Mouse (Mus musculus): Measurements from ENCODE around the gene D630045J12Rik. TPM values are rescaled to one million over a fixed set of nuclear protein-coding genes. Genes with fewer than 3 reads are reported as not detected.
A peak's percentile ranks its signal among the peaks of the same experiment; 100 is the strongest.

Gene D630045J12Rik
- polyA plus RNA-seq, 1 experiment from 2014 or later, result 12.3 TPM

DNA sequence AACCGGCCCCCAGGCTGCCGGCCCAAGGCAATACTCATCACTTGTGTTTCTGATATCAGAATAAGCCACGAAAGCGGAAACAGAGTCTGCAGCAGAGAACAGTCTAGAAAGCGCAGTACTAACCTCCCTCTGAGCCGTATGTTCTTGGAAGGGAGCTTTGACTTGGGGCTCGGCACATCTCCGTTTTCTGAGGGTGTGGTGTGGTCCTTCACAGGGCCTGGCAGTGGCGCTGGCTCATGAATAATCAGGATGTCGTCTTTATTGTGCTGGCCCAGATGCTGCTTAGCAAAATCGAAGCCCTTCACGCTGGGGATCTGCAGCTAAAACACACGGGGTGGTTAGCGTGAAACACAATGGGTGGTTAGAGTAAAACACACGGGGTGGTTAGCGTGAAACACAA lies 95.9 kb downstream of the D630045J12Rik start:
- Histone ChIP-seq H3K9ac (ENCODE audit: low read depth, low read length) (no peak overlapping the region), H3K36me3 (ENCODE audit: control insufficient read depth, insufficient read depth, low read length) (peaks cover 22% of the 10 kb centered on the region; the same call in 1 of the 2 replicates), H3K27ac (ENCODE audit: low read depth, low read length) (no peak overlapping the region), H3K4me3 (ENCODE audit: low read length) (no peak overlapping the region), H3K9me3 (ENCODE audit: control insufficient read depth, low read length) (no peaks in the 10 kb centered on the region), H3K4me1 (ENCODE audit: control insufficient read depth, insufficient read depth, low read length) (no peaks in the 10 kb centered on the region), H3K4me2 (replicated peaks; ENCODE audit: low read depth, low read length) (no peak overlapping the region), H3K27me3 (ENCODE audit: control insufficient read depth, insufficient read depth, low read length) (no peaks in the 10 kb centered on the region)
- no peak for ATAC-seq (ENCODE audit: low FRiP score, low TSS enrichment)
- 86% methylated on average over 16 of the region's 16 CpGs for WGBS

DNA sequence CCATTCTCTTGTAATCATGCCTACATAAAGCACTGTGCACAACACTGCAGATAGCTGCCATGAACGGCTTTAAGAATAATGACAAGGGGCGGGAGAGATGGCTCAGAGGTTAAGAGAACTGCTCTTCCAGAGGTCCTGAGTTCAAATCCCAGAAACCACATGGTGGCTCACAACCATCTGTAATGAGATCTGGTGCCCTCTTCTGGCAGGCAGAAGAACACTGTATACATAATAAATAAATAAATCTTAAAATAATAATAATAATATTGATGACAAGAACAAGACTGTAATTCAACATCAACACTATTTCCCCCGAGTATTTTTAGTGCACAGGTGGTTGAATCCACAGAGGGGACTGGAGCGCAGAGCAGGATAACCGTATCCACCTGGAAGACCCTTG lies 97.6 kb downstream of the D630045J12Rik start:
- Histone ChIP-seq H3K4me2 (replicated peaks; ENCODE audit: low read depth, low read length) (no peak overlapping the region), H3K4me3 (ENCODE audit: low read length) (no peak overlapping the region), H3K9ac (ENCODE audit: low read depth, low read length) (no peak overlapping the region), H3K36me3 (ENCODE audit: control insufficient read depth, insufficient read depth, low read length) (peaks cover 22% of the 10 kb centered on the region; the same call in 1 of the 2 replicates), H3K27me3 (ENCODE audit: control insufficient read depth, insufficient read depth, low read length) (no peaks in the 10 kb centered on the region), H3K9me3 (ENCODE audit: control insufficient read depth, low read length) (no peaks in the 10 kb centered on the region), H3K4me1 (ENCODE audit: control insufficient read depth, insufficient read depth, low read length) (no peaks in the 10 kb centered on the region), H3K27ac (ENCODE audit: low read depth, low read length) (no peak overlapping the region)
- no peak for ATAC-seq (ENCODE audit: low FRiP score, low TSS enrichment)
- 87% methylated on average over 5 of the region's 5 CpGs for WGBS

DNA sequence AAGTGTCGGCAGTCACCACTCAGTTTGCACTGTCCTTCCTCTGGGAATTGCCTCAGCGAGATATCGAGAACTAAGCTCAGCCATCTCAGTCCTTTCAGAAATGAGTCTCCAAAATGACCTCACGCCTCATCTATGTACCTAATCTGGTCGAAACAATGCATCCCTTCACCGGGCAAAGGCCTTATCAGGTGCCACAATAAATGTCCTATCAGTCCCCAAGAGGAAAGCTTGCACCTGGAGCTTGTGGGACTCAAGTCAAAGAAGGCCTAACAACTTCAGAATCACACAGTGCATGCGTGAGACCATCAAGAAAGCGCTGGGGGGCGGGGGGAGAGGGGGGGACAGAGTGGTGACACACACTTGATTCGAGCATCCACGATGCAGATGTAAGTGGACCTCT lies 101.5 kb downstream of the D630045J12Rik start:
- WGBS, result 89% methylated on average over 11 of the region's 11 CpGs
- Histone ChIP-seq H3K27ac (ENCODE audit: low read depth, low read length) (no peak overlapping the region), H3K4me2 (replicated peaks; ENCODE audit: low read depth, low read length) (no peak overlapping the region), H3K27me3 (ENCODE audit: control insufficient read depth, insufficient read depth, low read length) (no peaks in the 10 kb centered on the region), H3K36me3 (ENCODE audit: control insufficient read depth, insufficient read depth, low read length) (peaks cover 35% of the 10 kb centered on the region; the same call in 1 of the 2 replicates), H3K4me1 (ENCODE audit: control insufficient read depth, insufficient read depth, low read length) (no peaks in the 10 kb centered on the region), H3K9me3 (ENCODE audit: control insufficient read depth, low read length) (no peaks in the 10 kb centered on the region), H3K4me3 (ENCODE audit: low read length) (no peak overlapping the region), H3K9ac (ENCODE audit: low read depth, low read length) (no peak overlapping the region)
- ATAC-seq (ENCODE audit: low FRiP score, low TSS enrichment), result no peak

DNA sequence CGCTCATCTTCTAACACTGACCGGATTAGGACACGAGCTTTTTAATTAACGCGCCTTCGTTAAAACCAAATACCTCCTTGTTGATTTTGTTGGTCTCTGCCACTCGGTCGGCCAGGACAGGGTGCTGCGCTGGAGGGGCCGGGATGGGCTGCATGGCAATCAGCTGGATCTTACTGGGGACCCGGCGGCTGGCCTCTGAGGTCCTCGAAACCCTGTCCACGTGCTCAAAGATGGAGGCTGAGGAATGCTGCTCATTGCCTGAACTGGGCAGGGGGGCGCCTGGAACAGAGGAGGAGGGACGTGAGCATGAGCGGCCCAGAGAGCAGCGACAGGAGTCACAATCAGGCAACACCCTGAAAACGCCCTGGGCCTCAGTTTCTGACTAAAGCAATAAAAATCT lies 104.3 kb downstream of the D630045J12Rik start:
- WGBS, result 89% methylated on average over 19 of the region's 19 CpGs
- Histone ChIP-seq H3K27me3 (ENCODE audit: control insufficient read depth, insufficient read depth, low read length) (no peaks in the 10 kb centered on the region), H3K4me2 (replicated peaks; ENCODE audit: low read depth, low read length) (no peak overlapping the region), H3K27ac (ENCODE audit: low read depth, low read length) (no peak overlapping the region), H3K9me3 (ENCODE audit: control insufficient read depth, low read length) (no peaks in the 10 kb centered on the region), H3K4me1 (ENCODE audit: control insufficient read depth, insufficient read depth, low read length) (peaks cover 18% of the 10 kb centered on the region), H3K36me3 (ENCODE audit: control insufficient read depth, insufficient read depth, low read length) (peaks cover 30% of the 10 kb centered on the region), H3K4me3 (ENCODE audit: low read length) (no peak overlapping the region), H3K9ac (ENCODE audit: low read depth, low read length) (no peak overlapping the region)
- no peak for ATAC-seq (ENCODE audit: low FRiP score, low TSS enrichment)

DNA sequence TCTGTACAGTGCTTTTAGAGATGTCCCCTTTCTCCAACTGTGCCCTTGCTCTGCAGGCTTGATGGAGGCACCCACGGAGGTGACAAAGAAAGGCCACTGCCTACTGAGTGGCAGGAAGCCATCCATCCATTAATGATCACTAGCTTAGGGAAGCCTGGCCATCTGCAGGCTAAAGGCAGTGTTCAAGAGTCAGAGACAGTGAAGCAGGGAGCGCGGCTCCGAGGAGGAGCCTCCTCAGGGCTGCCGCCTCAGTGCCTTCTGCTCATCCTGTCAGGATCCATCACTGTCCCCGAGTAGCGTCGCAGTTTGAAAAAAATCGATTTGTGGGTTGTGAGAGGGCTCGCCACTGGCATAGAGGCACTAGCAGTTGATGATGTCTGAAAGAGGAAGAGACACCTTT lies 105.2 kb downstream of the D630045J12Rik start:
- Histone ChIP-seq H3K36me3 (ENCODE audit: control insufficient read depth, insufficient read depth, low read length) (peaks cover 27% of the 10 kb centered on the region), H3K27ac (ENCODE audit: low read depth, low read length) (no peak overlapping the region), H3K4me1 (ENCODE audit: control insufficient read depth, insufficient read depth, low read length) (peaks cover 26% of the 10 kb centered on the region), H3K9me3 (ENCODE audit: control insufficient read depth, low read length) (no peaks in the 10 kb centered on the region), H3K4me2 (replicated peaks; ENCODE audit: low read depth, low read length) (no peak overlapping the region), H3K4me3 (ENCODE audit: low read length) (no peak overlapping the region), H3K9ac (ENCODE audit: low read depth, low read length) (no peak overlapping the region), H3K27me3 (ENCODE audit: control insufficient read depth, insufficient read depth, low read length) (no peaks in the 10 kb centered on the region)
- no peak for ATAC-seq (ENCODE audit: low FRiP score, low TSS enrichment)
- 91% methylated on average over 10 of the region's 10 CpGs for WGBS

DNA sequence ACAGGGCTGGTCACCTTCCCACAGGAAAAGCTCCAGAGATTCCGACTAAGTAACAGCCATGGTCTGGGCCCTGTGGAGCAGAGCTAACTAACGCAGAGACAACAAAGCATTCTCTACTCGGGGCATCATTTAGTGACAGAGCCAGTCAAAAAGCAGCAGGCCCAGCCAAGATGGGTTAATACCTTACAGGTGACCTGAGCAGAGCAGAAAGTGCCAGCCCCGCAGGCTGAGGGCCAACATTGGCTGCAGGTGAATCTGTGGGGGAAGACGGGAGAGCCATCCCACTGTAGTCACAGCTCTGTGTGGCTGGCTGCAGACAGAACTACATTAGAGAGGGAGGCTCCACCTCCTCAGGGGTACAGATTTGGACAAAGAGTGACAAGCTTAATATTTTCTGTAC lies 106.5 kb downstream of the D630045J12Rik start:
- no peaks in the 10 kb centered on the region for H3K9me3 ChIP-seq (ENCODE audit: control insufficient read depth, low read length)
- H3K27me3 ChIP-seq (ENCODE audit: control insufficient read depth, insufficient read depth, low read length), result no peaks in the 10 kb centered on the region
- no peak overlapping the region for H3K4me3 ChIP-seq (ENCODE audit: low read length)
- WGBS, result 89% methylated on average over 5 of the region's 5 CpGs
- no peak overlapping the region for H3K27ac ChIP-seq (ENCODE audit: low read depth, low read length)
- H3K9ac ChIP-seq (ENCODE audit: low read depth, low read length), result no peak overlapping the region
- H3K36me3 ChIP-seq (ENCODE audit: control insufficient read depth, insufficient read depth, low read length), result peaks cover 27% of the 10 kb centered on the region
- peaks cover 26% of the 10 kb centered on the region for H3K4me1 ChIP-seq (ENCODE audit: control insufficient read depth, insufficient read depth, low read length)
- no peak for ATAC-seq (ENCODE audit: low FRiP score, low TSS enrichment)
- H3K4me2 ChIP-seq (replicated peaks; ENCODE audit: low read depth, low read length), result no peak overlapping the region

DNA sequence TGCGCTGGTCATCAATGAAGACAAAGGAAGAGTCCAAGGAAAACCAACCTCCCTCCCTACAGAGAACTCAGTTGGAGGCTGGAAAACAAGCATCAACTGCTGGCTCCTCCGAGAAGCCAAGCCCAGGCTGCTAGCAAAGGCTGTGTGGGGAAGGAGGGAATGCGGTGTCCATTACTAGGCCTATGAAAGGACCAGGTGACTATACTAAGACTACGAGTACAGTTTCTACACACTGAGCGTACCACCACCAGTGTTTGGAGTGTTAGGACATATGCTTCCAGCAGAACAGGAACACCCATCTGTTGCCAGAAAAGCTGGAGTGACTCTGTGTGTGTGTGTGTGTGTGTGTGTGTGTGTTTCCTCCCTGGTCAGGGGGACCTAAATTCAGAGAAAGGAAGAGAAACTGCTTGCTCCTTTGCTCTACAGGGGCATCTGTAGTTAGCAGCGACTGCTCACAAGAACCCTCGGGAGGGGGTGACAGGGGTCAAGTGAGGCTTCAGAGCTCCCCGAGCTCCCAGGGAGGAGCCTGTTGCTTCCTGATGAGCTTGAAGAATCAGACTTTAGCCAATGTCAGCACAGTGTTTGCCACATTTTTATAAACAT lies 108.2 kb downstream of the D630045J12Rik start:
- Histone ChIP-seq H3K27ac (ENCODE audit: low read depth, low read length) (peak overlapping the region; percentile 83), H3K4me2 (replicated peaks; ENCODE audit: low read depth, low read length) (no peak overlapping the region), H3K4me3 (ENCODE audit: low read length) (no peak overlapping the region), H3K4me1 (ENCODE audit: control insufficient read depth, insufficient read depth, low read length) (peaks cover 26% of the 10 kb centered on the region), H3K9me3 (ENCODE audit: control insufficient read depth, low read length) (no peaks in the 10 kb centered on the region), H3K36me3 (ENCODE audit: control insufficient read depth, insufficient read depth, low read length) (peaks cover 29% of the 10 kb centered on the region), H3K9ac (ENCODE audit: low read depth, low read length) (no peak overlapping the region), H3K27me3 (ENCODE audit: control insufficient read depth, insufficient read depth, low read length) (no peaks in the 10 kb centered on the region)
- no peak for ATAC-seq (ENCODE audit: low FRiP score, low TSS enrichment)
- 68% methylated on average over 8 of the region's 8 CpGs for WGBS

DNA sequence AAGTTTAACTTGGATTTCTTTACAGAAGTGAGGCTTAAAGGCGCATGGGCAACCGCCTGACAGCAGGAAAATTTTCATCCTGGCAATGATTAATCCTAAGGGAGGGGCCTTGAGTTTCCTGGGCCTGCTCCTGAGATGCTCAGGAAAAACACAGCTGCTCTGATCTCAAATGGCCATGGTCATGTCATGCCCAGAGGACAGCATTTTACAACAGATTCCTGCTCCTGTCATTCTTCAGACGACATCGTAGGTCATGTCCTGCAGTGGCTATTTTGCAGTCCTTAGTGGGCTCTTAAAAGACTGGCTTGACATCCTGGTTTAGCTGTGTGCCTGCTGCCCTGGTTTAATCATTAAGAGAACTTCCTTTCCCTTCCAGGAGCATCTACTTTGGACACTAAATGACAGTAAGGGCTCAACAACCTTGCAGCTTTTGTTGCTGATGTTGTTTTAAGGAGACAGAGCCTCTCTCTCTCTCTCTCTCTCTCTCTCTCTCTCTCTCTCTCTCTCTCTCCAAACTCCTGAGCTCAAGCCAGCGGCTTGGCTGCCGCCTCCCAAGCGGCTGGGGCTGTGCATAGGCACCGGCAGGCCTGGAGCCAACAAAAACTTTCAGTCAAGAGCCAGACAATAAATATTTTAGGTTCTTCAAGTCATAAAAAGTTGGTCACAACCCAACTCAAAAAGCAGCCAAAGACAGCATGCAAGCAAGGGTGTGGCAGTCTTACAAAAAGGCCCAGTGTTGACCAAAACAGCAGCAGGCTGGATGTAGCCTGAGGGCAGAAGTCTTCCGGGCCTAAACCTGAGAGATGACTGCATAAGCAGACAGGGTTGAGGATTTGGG lies 109.4 kb downstream of the D630045J12Rik start:
- Histone ChIP-seq H3K4me2 (replicated peaks; ENCODE audit: low read depth, low read length) (no peak overlapping the region; the same call in 1 of the 2 replicates), H3K9ac (ENCODE audit: low read depth, low read length) (no peak overlapping the region; the same call in 1 of the 2 replicates), H3K27ac (ENCODE audit: low read depth, low read length) (peak overlapping the region; percentile 83), H3K4me1 (ENCODE audit: control insufficient read depth, insufficient read depth, low read length) (peaks cover 26% of the 10 kb centered on the region), H3K4me3 (ENCODE audit: low read length) (no peak overlapping the region), H3K36me3 (ENCODE audit: control insufficient read depth, insufficient read depth, low read length) (peaks cover 26% of the 10 kb centered on the region), H3K27me3 (ENCODE audit: control insufficient read depth, insufficient read depth, low read length) (no peaks in the 10 kb centered on the region), H3K9me3 (ENCODE audit: control insufficient read depth, low read length) (no peaks in the 10 kb centered on the region)
- ATAC-seq (ENCODE audit: low FRiP score, low TSS enrichment), result peak; percentile 71; the same call in 1 of the 2 replicates
- WGBS, result 25% methylated on average over 9 of the region's 9 CpGs

DNA sequence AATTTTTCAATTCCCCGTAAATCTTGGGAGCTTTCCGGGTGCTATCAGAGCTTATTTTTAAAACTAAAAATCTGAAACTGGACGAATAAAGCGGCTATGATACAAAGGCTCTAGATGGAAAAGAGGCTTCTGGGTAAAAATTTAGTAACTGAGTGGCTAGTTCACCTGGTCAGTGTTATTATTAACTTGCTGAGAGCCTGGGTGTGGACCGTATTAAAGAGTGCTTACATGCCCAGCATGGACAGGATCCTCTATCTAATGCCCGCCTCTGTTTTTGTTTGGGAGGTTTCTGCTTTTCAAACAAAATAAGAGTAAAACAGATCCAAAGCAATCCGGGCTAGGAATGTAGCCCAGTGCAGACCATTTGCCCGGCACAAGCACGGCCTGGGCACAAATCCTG lies 113.4 kb downstream of the D630045J12Rik start:
- no peak for ATAC-seq (ENCODE audit: low FRiP score, low TSS enrichment)
- Histone ChIP-seq H3K27me3 (ENCODE audit: control insufficient read depth, insufficient read depth, low read length) (no peaks in the 10 kb centered on the region), H3K9ac (ENCODE audit: low read depth, low read length) (no peak overlapping the region), H3K27ac (ENCODE audit: low read depth, low read length) (no peak overlapping the region), H3K9me3 (ENCODE audit: control insufficient read depth, low read length) (no peaks in the 10 kb centered on the region), H3K4me1 (ENCODE audit: control insufficient read depth, insufficient read depth, low read length) (peaks cover 17% of the 10 kb centered on the region), H3K4me3 (ENCODE audit: low read length) (no peak overlapping the region), H3K4me2 (replicated peaks; ENCODE audit: low read depth, low read length) (no peak overlapping the region), H3K36me3 (ENCODE audit: control insufficient read depth, insufficient read depth, low read length) (peaks cover 19% of the 10 kb centered on the region)
- 89% methylated on average over 9 of the region's 9 CpGs for WGBS

Measured in kidney, embryonic 14.5 days (tissue).